Mouse (Mus musculus): Measurements from ENCODE around the gene Diaph2.
"Not testable (repeated sequence)": the region's sequence is repeated elsewhere in the genome, so short reads cannot be mapped to it uniquely, and the experiment has no call there.

Gene Diaph2

DNA sequence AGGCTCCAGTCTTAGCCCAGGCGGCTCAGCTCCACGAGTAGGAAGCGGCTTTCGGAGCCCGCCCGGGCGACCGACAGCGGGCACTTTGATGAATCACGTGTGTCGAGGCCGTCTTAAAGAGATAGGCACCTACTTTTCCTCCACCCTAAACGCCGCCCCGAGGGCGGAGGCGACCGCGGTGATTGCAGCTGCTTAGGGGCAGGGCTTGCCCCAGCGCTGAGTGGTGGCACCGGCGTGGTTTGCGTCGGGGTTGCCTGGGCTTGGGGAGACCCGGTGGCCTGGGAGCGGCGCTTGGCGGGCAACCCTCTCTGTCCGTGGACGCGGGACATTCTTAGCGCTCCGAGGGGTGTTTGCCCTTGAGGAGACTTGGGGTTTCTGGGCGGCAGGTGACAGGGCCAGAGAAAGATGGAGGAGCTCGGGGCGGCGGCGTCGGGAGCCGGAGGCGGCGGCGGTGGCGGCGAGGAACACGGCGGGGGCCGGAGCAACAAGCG lies at the start of gene Diaph2:
TSS of gene Diaph2 (plus strand) at position 172 of the 491 bp plus-strand sequence.
- peak; percentile 81 for DNase-seq (ENCODE audit: low spot score)

DNA sequence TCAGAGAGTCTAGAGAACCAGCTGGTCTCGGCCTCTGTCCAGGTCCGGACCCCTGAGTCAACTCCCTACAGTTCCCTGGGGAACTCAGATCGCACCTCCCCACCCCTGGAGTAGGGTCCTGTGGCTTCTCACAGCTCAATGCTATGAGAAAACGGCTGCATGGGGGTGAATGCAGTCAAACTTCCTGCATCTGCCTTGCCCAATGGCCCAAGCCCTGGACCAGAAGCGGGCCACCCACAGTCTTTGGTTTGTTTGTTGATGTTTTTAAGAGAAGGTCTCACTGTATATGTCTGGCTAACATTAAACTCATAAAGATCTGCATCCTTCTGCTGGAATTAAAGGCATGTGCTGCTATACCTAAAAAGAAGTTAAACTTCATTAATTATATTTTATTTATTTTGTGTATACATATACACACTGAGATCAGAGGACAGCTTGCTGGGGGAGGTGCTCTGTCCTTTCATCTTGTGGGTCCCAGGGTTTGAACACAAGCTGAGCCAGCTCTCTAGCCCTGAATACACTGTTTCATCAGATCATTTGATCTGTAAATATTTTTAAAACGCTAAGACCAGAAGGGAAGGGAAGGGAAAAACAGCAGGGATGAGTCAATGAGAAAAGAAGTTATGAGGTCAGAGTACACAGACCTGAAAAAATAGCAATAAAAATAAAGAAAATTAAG lies 47.8 kb upstream of the Diaph2 start:
- DNase-seq (ENCODE audit: low spot score), result no peak

- DNase-seq (ENCODE audit: low spot score), result no peak
These were observed 39.9 kb upstream of the Diaph2 start for GRCm38 (mm10) chrX:129709656-129710055.

DNA sequence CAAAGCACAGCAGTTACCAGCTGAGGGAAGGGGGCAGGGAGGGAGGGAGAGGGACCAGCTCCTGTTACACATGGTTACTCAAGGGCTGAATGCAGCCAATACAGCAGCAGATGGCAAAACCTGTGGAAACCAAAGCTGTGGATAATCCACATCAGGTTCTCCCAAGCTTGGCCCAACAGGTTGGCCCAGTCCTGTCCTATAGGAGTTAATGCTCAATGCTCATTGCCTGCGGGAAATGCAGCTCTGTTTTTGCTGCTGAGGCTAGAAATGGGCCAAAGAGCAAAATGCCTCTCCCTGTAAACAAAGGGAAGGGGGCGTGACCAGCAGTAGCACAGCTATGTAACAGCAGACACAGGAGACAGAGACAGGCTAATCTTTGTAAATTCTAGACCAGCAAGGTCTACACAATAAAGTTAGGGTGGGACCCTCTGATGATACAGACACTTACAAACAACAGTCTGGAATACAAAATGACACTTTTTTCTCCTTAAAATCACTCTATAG lies 20.8 kb upstream of the Diaph2 start:
- no peak for DNase-seq (ENCODE audit: low spot score)

- no peak for DNase-seq (ENCODE audit: low spot score)
These were observed 13.0 kb upstream of the Diaph2 start for GRCm38 (mm10) chrX:129736562-129736961.

DNA sequence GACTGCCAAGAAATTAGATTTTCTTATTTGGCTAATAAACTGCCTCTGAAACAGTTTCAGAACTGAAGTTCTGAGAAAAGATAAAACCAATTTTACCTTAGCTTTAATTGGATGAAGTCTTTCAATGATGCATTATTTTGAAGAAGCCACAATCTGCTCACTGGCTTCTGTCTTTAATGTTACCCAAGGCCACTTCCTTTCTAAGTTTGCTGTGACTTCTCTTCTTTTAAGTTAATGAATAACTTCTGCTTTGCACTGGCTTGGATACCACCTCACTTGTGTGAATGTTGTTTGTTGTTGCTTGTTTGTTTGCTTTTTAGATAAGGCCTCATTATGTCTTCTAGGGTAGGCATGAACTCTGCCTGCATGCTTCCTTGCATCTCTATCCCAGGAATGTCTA lies 10.3 kb upstream of the Diaph2 start:
- DNase-seq (ENCODE audit: low spot score), result no peak

DNA sequence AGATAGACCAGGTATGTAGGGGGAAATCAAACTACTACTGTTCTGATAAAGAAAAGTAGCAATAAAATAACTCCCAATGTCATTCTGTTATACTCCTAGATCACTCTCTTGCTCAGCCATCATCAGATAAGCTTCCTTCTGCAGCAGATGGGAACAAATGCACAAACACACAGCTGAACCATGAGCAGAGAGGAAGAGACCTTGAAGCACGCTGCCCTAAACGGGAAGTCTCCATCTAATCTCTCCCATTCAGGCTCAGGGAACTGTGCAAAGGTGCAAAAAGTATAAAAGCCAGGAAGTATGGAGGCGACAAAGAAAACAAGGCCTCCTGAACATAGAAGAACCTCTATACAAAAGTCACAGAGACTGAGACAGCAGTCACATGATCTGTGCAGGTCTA lies 6.6 kb upstream of the Diaph2 start:
- DNase-seq (ENCODE audit: low spot score), result no peak

- DNase-seq (ENCODE audit: low spot score), result no peak
These were observed 3.6 kb upstream of the Diaph2 start for GRCm38 (mm10) chrX:129745976-129746375.

DNA sequence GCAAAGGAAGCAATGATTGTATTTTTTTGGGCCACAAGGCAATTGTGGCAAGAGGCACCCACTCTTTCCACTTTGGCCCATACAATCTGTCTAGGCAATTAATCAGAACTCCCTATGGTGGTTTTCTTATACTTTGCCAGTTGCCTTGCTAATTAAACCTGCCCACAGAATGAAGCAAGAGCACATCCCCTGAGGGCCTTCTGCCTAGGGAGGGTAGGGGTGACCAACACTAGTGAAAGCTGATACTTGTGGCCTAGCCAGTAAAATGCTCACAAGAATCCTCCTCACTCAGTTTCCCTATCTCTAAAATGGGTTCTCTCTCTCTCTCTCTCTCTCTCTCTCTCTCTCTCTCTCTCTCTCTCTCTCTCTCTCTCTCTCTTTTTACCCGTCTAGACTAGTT lies 440 bp upstream of the Diaph2 start:
- DNase-seq (ENCODE audit: low spot score), result no peak

GRCm38 (mm10) chrX:129750094-129750569 lies 590 bp downstream of the Diaph2 start:
- peak; percentile 28 for DNase-seq (ENCODE audit: low spot score)

DNA sequence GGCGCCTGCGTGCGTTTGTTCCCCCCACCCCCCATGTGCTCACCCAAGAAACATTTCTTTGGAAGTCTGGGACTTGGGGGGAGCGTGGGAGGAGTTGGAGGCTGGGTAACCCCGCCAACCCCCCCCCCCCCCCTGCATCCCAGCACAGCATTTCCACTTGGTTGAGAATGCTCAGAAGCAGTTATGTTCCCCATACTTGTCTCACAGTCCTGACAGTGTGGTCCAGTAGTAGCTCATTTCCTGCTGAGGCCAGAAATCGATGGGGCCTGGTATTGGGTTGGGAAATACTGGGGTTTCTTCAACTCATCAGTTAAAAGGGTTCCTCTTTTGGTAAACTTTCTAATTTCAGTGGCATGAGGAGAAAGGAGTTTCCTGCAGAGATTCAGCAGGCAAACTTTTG lies 1.1 kb downstream of the Diaph2 start:
- DNase-seq (ENCODE audit: low spot score), result no peak

GRCm38 (mm10) chrX:129756606-129757005 lies 7.1 kb downstream of the Diaph2 start:
- no peak for DNase-seq (ENCODE audit: low spot score)

DNA sequence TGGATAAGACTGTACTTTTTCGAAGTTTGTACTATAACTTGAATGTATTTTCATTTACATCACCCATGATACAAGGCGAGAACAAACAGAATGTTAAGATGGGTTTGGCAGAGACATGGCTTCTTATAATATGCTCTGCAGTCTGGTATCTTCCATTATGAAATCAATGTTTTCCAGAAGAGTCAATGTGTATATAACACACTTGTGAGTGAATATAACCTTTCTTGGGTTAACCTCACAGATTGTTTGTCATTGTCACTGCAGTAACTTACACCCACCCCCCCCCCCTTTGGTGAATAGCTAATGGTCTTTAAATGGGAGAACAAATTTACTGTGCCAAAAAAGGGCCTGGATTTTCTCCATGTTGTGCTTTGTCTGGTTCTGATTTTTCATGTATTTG lies 13.1 kb downstream of the Diaph2 start:
- no peak for DNase-seq (ENCODE audit: low spot score)

DNA sequence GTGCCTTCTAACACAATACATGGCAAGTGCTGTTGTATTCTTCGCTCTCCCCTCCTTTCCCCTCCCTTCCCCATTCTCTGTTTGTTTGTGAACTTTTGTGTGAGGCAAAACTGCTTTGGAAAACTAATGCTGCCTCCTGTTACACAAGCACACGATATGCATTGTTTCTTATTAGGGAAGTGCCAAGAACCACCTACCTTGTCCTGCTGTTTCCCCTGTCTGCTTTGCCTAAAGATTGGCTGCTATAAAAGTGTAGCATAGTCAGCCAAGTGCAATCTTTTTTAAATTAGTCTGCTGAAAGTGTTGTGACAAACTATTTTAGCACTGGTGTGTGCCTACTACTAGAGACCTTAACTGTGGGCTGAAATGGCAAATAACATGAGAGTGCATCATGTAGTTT lies 15.8 kb downstream of the Diaph2 start:
- DNase-seq (ENCODE audit: low spot score), result no peak

DNA sequence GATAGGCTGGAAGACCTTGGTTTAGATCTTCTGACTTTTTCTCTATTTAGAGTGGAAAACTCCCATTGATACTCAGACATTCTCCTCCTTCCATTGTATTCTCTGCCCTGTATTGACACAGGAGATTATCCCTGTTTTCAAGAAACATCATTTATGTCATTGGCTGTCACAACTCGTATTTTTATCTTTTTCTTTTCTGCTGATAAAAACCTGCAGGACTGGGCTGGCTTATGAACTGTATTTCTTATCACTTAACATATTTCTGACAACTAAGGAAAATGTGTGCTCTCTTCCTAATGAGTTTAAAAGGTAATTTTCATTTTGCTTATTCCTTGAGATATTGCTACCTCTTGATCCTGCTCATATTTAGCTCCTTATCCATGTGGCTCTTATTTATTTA lies 17.3 kb downstream of the Diaph2 start:
- no peak for DNase-seq (ENCODE audit: low spot score)

DNA sequence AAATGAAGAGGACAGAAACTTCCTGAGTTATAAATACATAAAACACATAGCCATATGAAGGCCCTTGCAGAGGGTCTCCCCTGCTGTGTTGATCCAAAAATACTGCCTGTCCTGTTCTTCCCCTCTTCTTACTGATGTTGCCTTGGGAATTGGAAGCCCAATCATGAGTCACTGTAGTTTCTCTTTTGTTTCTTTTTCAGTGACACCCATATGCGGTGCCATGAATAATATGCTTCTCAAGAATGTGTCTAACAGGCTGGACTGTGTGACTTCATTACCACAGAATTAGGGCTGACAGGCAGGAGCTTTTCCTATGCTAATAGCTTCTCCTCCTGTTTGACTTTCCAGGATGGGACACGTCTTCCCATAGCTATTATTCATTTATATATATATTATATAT lies 21.1 kb downstream of the Diaph2 start:
- no peak for DNase-seq (ENCODE audit: low spot score)

DNA sequence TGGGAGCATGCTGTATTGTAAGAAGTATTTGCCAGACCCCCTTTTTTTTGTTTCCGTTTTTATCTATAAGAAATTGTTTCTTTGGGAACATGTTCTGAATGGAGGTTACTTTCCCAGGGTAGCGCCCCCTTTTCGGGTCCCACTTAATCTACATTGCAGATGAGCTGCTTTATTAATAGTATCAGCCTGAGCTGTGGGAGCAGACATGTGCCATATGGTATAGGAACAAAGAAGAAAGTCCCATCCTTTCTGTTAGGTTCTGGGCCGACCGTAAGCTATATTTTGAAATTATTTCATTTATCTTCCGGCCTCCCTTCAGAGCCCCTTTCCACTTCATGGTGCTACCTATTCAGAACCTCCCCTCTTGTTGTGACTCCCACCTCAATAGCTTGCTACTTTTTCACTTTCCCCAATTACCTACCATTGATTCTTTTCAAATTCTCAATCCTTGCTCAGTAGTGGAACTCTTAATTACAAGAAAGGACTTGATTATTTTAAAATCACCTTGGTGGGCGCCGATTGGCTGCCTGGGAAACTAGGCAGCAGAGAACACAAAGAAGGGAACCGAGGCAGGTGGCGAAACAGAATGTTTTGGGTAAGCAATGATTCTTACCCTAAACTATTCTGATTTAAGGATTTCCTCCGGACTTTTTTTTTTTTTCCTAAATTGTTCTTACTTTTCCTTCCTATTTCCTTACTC lies 24.2 kb downstream of the Diaph2 start:
- no peak for DNase-seq (ENCODE audit: low spot score)

DNA sequence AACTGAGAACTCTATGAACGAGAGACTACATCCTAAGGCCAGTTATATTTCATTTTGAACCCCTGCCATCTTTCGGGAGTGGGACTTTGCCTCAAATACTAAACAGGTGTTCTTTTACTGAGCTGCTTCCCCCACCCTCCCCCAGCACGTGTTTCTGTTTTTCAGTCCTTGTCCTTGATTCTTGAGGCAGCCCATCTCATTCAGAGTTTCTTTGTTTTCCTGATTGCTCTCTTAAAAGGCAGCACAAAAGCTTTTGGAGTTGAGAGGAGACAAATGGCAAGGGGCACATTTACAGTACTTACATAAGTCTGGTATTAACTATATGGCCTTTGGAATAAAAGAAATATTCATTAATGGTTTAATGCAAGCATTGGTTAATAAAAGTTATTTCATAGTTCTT lies 24.9 kb downstream of the Diaph2 start:
- DNase-seq (ENCODE audit: low spot score), result no peak

DNA sequence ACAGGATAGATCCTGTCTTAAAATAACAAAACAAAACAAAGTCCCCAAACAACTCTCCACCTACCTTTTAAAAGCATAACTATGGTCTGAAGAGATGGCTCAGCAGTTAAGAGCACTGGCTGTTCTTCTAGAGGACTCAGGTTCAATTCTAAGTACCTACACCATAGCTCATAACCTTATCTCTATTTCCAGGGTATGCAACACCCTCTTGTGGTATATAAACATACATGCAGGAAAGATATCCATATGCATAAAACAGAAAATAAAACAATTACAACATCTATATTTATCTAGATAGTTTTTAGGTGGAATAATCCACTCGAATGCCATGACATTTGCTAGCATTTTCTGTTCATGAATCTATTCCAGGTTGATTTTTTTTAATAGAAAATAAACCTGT lies 27.2 kb downstream of the Diaph2 start:
- DNase-seq (ENCODE audit: low spot score), result no peak

DNA sequence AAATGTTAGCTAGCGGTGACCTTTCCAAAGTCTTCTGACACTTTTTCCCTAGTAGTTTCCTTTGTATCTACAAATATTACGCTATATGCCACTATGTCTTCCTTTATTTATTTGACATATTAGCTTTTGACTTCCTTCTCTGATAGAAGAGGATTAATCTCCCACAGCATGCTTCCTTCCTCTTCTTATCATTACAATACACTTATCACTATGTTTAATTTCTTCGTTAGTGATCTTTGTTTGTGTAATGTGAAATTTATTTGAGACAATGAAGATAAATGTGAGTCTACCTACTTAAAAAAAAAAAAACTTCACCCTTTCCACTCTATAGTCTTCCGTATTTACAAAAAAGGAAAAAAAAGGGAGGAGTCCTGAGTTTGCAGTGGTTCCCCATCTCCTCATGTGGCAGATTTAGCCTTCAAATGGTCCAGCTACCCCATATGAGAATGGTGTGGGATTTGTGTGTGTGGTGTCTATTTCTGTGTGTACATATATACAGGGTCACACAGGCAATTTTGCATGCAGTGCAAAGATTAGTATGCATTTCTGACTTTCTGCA lies 27.9 kb downstream of the Diaph2 start:
- DNase-seq (ENCODE audit: low spot score), result no peak

DNA sequence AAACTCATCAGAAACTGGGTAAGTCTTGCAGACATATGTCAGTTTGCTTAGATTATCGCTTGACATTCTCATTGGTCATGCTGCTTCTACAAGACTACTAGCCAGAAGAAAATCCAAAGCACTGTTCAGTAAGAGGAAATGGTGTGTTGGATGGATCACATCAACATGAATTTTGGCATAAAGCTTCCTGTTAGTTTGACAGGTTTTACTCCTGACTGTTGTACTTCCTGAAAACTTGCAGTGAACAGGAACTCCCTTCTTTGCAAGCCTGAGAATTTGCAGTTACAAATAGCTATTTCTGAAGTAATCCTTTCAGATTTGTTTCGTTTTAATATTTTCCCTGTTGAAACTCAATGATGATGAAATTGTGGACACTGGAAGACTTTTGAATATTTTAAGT lies 32.3 kb downstream of the Diaph2 start:
- no peak for DNase-seq (ENCODE audit: low spot score)

DNA sequence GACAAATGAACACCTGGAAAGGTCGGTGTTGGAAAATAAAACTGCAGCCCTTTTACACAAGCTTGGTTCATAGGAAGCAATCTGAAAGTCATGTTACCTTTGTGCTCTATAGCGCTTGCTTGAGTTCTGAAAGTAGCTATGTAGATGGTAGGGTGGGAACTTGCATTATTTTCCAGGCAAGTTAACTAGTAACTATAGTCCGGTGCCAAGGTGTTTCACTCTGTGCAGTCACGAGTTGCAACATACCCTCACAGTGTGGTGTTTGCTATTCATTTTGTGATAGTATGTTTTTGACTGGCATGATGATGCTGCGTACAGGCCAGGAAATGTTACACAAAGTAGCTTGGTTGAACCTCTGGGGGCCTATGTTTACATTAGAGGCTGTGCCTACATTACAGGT lies 34.5 kb downstream of the Diaph2 start:
- DNase-seq (ENCODE audit: low spot score), result no peak

DNA sequence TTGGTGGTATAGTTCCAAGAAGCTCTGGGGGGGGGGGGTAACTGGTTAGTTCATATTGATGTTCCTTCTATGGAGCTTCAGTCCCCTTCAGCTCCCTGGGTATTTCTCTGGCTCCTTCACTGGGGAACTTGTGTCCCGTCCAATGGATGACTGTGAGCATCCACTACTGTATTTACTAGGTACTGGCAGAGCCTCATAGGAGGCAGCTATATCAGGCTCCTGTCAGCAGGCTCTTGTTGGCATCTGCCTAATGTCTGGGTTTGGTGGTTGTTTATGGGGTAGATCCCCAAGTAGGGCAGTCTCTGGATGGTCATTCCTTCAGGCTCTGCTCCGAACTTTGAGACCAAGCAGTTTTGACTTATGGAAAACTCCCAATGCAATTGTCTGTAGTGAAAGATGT lies 50.4 kb downstream of the Diaph2 start:
- DNase-seq (ENCODE audit: low spot score), result not testable (repeated sequence)
